Mouse (Mus musculus) MEL (cell line): ENCODE results near the gene Slc25a19.

Experiments
- CTCF ChIP-seq, 3 experiments: IDR thresholded peaks in 2 of 3; conservative IDR thresholded peaks in 1 of 3; 2 replicates each; pipeline ENCODE4 v1.5.1; 2011 to 2012; ENCODE audit warnings: low read length in 3 of 3, low read depth in 2 of 3, mild to moderate bottlenecking in 2 of 3, improper control_type of control experiment in 1 of 3, inconsistent platforms in 1 of 3, mixed read lengths in 1 of 3, moderate library complexity in 1 of 3; ENCODE audit not compliant: control insufficient read depth in 1 of 3, insufficient read depth in 1 of 3, poor library complexity in 1 of 3, severe bottlenecking in 1 of 3
- JUND ChIP-seq: IDR thresholded peaks from 2 replicates; pipeline ENCODE4 v1.6.1; 2011; ENCODE audit warnings: low read depth, mild to moderate bottlenecking, improper control_type of control experiment, low read length
- MYB ChIP-seq: IDR thresholded peaks from 2 replicates; pipeline ENCODE4 v1.6.1; 2011; ENCODE audit warnings: mild to moderate bottlenecking, low read depth, low read length, improper control_type of control experiment
- SIN3A ChIP-seq: IDR thresholded peaks from 2 replicates; pipeline ENCODE4 v1.6.1; 2012; ENCODE audit warnings: low read length, improper control_type of control experiment, inconsistent platforms

DNA sequence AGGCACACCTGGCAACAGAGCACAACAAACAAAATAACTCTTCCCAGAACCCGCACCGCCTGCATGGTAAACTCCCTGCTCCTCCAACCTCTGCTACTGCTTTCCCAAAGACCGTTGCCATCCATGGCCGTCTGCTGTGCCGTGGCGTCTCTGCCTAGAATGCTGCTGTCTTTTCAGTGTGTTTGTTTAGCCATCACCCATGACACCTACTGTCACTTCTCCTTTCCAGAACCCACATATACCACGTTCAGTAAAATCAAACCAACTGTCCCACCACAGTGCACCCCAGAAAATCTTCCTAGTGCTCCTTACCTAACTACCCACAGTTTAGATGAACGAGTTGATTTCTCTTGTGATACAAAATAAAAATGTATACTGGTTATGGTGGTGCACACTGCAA, 48.6 kb upstream of the Slc25a19 start:
- TF ChIP-seq MYB (no peak), CTCF (IDR thresholded peaks at IDR 0.05 in 2 of 3, conservative IDR thresholded peaks at IDR 0.05 in 1 of 3; ENCODE audit: control insufficient read depth in 1 of 3, insufficient read depth in 1 of 3, low read depth in 2 of 3, low read length in 3 of 3, poor library complexity in 1 of 3, severe bottlenecking in 1 of 3) (no peak), SIN3A (no peak), JUND (no peak)
